Mouse (Mus musculus) cerebellum, postnatal 10 days (tissue): ENCODE data around the gene Gm9964.
A peak's percentile ranks its signal among the peaks of the same experiment; 100 is the strongest.
"Not testable (repeated sequence)": the region's sequence is repeated elsewhere in the genome, so short reads cannot be mapped to it uniquely, and the experiment has no call there.

Source experiments
- DNase-seq, 2 experiments: peaks; one replicate each; pipeline ENCODE4 v3.0.0; 2021; ENCODE audit warnings: mixed read lengths in 2 of 2

Gm9964 gene

GRCm38 (mm10) chr11:79296856-79297491 is at the start of gene Gm9964:
Gene Gm9964, minus strand, starts transcription at chr11:79296906.
- no peak for DNase-seq

- peak; percentile 74 to 78 for DNase-seq
These were observed 43.4 kb upstream of the Gm9964 start for GRCm38 (mm10) chr11:79339808-79340781.

- peak; percentile 99 for DNase-seq
These were observed 42.6 kb upstream of the Gm9964 start, which contains the start of gene Nf1 for GRCm38 (mm10) chr11:79339234-79339807. Gene Nf1, plus strand, starts transcription at chr11:79339693.

GRCm38 (mm10) chr11:79338621-79339020 is 41.9 kb upstream of the Gm9964 start:
- peak in 1 of 2 experiments; percentile 12 for DNase-seq

GRCm38 (mm10) chr11:79336722-79337267 is 40.1 kb upstream of the Gm9964 start:
- peak; percentile 30 to 45 for DNase-seq

GRCm38 (mm10) chr11:79335077-79335476 is 38.4 kb upstream of the Gm9964 start:
- DNase-seq: no peak

GRCm38 (mm10) chr11:79329585-79329984 is 32.9 kb upstream of the Gm9964 start:
- no peak for DNase-seq

- DNase-seq: no peak
These were observed 31.4 kb upstream of the Gm9964 start for GRCm38 (mm10) chr11:79328060-79328459.

GRCm38 (mm10) chr11:79327106-79327505 is 30.4 kb upstream of the Gm9964 start:
- DNase-seq: no peak

- no peak for DNase-seq
These were observed 29.0 kb upstream of the Gm9964 start for GRCm38 (mm10) chr11:79325663-79326062.

GRCm38 (mm10) chr11:79323985-79324685 is 27.4 kb upstream of the Gm9964 start:
- DNase-seq: no peak

- DNase-seq: no peak
These were observed 23.1 kb upstream of the Gm9964 start for GRCm38 (mm10) chr11:79319807-79320206.

- peak in 1 of 2 experiments; percentile 12 for DNase-seq
These were observed 20.2 kb upstream of the Gm9964 start for GRCm38 (mm10) chr11:79316807-79317345.

- no peak for DNase-seq
These were observed 13.8 kb upstream of the Gm9964 start for GRCm38 (mm10) chr11:79310467-79310866.

GRCm38 (mm10) chr11:79307560-79308200 is 11.0 kb upstream of the Gm9964 start:
- no peak for DNase-seq

- DNase-seq: no peak
These were observed 10.3 kb upstream of the Gm9964 start for GRCm38 (mm10) chr11:79306996-79307395.

- peak in 1 of 2 experiments; percentile 19 for DNase-seq
These were observed 9.8 kb upstream of the Gm9964 start for GRCm38 (mm10) chr11:79306510-79306909.

- no peak for DNase-seq
These were observed 9.1 kb upstream of the Gm9964 start for GRCm38 (mm10) chr11:79305697-79306340.

- DNase-seq: not testable (repeated sequence)
These were observed 7.5 kb upstream of the Gm9964 start for GRCm38 (mm10) chr11:79304245-79304644.

GRCm38 (mm10) chr11:79303109-79303508 is 6.4 kb upstream of the Gm9964 start:
- no peak for DNase-seq
